Mouse (Mus musculus): ENCODE results near the gene Pi16. TPM values are rescaled to one million over a fixed set of nuclear protein-coding genes. Genes with fewer than 3 reads are reported as not detected.
A peak's percentile ranks its signal among the peaks of the same experiment; 100 is the strongest.

Gene Pi16
- polyA plus RNA-seq, 1 experiment from 2014 or later: 0.51 TPM

DNA sequence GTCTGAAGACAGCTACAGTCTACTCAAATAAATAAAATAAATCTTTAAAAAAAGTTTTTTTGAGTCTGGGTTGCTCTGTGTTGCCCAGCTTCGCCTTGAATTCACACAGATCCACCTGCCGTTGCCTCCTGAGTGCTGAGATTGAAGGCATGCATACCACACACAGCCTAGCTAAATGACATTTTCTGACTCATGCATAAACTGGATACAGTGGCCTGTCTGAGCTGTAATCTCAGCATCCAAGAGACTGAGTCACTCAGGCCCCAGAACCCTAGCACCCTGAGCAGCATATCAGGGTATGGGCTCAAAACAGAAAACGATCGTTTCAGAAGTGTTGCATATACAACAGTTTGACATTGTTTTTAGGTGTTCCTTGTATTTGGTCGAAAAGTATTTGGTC, 35.9 kb upstream of the Pi16 start:
- no peak overlapping the region for H3K9ac ChIP-seq (ENCODE audit: low read depth, low read length)
- no peaks in the 10 kb centered on the region for H3K4me1 ChIP-seq (replicated peaks; ENCODE audit: control insufficient read depth, insufficient read depth, low read length)
- H3K27me3 ChIP-seq (replicated peaks; ENCODE audit: control insufficient read depth, insufficient read depth, low read length): no peaks in the 10 kb centered on the region
- WGBS: 84% methylated on average over 5 of the region's 5 CpGs
- H3K36me3 ChIP-seq (ENCODE audit: control insufficient read depth, insufficient read depth, low read length): no peaks in the 10 kb centered on the region
- no peak overlapping the region for H3K27ac ChIP-seq (ENCODE audit: low read depth, low read length)
- H3K4me3 ChIP-seq (ENCODE audit: low read depth, low read length): no peak overlapping the region
- no peaks in the 10 kb centered on the region; the same call in 1 of the 2 replicates for H3K9me3 ChIP-seq (ENCODE audit: control insufficient read depth, low read length)
- no peak for DNase-seq (ENCODE audit: low spot score)
- no peak overlapping the region for H3K4me2 ChIP-seq
- ATAC-seq (replicated peaks; ENCODE audit: low FRiP score): no peak

DNA sequence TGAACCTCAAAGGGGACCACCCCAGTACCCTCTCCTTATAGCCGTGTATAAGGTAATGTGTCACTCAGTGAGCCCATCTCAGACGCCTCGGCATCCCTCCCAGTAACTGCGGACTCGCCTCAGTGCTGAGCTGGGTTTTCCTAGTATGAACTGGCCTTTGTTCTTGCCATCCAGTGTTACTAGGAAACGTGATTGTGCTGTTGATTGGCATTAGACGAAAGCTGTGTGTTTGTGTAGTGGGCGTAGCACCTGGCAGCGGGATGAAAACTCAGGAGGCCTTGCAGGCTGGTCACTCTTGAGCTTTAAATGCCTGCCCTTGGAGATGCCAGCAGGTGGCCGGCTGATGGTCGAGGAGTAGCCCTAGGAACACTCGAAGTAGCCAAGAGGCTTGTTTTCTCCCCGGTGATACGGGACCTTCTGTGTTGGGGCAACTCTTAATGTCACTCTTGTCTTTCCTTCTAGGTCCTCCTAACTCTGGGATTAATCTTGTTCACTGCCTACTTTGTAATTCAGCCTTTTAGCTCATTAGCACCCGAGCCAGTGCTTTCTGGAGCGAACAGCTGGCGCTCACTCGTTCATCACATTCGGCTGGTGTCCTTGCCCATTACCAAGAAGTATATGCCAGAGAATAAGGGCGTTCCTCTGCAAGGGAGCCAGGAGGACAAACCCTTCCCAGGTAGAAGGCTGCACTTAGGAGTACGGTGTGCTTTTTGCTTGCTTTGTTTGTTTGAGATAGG, 35.1 kb upstream of the Pi16 start:
- ATAC-seq (replicated peaks; ENCODE audit: low FRiP score) (no peak), DNase-seq (ENCODE audit: low spot score) (no peak)
- WGBS: 87% methylated on average over 21 of the region's 21 CpGs
- no peaks in the 10 kb centered on the region; the same call in 1 of the 2 replicates for H3K9me3 ChIP-seq (ENCODE audit: control insufficient read depth, low read length)
- no peak overlapping the region for H3K4me2 ChIP-seq
- H3K4me1 ChIP-seq (replicated peaks; ENCODE audit: control insufficient read depth, insufficient read depth, low read length): no peaks in the 10 kb centered on the region
- H3K9ac ChIP-seq (ENCODE audit: low read depth, low read length): no peak overlapping the region
- H3K27me3 ChIP-seq (replicated peaks; ENCODE audit: control insufficient read depth, insufficient read depth, low read length): no peaks in the 10 kb centered on the region
- no peak overlapping the region for H3K27ac ChIP-seq (ENCODE audit: low read depth, low read length)
- H3K4me3 ChIP-seq (ENCODE audit: low read depth, low read length): no peak overlapping the region
- H3K36me3 ChIP-seq (ENCODE audit: control insufficient read depth, insufficient read depth, low read length): no peaks in the 10 kb centered on the region

DNA sequence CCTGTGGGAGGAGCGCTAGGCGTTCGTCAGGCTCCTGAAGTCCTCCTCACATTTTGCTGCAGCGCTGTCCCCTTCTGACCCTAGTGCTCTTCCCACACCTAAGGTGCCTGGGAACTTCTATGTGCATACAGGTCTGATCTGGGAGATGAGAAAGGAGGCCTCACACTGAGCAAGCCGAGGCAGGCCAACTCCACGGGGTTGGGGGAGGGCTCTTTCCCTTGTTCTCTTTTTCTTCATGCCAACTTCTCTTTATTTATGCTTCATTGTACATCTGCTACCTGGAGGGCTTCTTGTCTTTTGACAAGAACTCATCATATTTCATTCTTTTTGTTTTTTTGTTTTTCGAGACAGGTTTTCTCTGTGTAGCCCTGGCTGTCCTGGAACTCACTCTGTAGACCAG, 25.7 kb upstream of the Pi16 start:
- no peak for ATAC-seq (replicated peaks; ENCODE audit: low FRiP score)

DNA sequence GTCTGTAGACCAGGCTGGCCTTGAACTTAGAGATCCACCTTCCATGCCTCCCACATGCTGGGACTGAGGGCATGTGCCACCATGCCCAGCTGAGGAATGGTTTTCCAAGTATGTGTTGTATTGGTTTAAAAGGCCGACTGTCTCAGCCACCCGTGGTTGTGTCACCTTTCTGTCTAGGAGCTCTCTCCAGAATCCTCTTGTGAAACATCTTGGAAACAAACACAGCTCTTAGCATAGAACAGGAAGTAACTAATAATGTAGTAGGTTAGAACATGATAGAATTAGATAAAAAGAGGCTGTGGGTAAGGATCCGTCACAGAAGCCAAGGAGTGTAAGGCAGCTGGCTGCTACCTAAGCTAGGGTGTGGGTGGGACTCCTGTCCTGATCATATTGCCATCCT, 24.5 kb upstream of the Pi16 start:
- H3K4me2 ChIP-seq: no peak overlapping the region
- WGBS: 73% methylated on average over 3 of the region's 3 CpGs
- ATAC-seq (replicated peaks; ENCODE audit: low FRiP score) (no peak), DNase-seq (ENCODE audit: low spot score) (no peak)
- peaks cover 3% of the 10 kb centered on the region; the same call in 1 of the 2 replicates for H3K4me1 ChIP-seq (replicated peaks; ENCODE audit: control insufficient read depth, insufficient read depth, low read length)
- no peak overlapping the region for H3K4me3 ChIP-seq (ENCODE audit: low read depth, low read length)
- H3K9me3 ChIP-seq (ENCODE audit: control insufficient read depth, low read length): no peaks in the 10 kb centered on the region
- H3K9ac ChIP-seq (ENCODE audit: low read depth, low read length): no peak overlapping the region
- no peaks in the 10 kb centered on the region for H3K27me3 ChIP-seq (replicated peaks; ENCODE audit: control insufficient read depth, insufficient read depth, low read length)
- H3K36me3 ChIP-seq (ENCODE audit: control insufficient read depth, insufficient read depth, low read length): peaks cover 3% of the 10 kb centered on the region; the same call in 1 of the 2 replicates
- no peak overlapping the region for H3K27ac ChIP-seq (ENCODE audit: low read depth, low read length)

More for the DNA sequence above, 25.7 kb upstream of the Pi16 start:
- Histone ChIP-seq H3K4me1 (replicated peaks; ENCODE audit: control insufficient read depth, insufficient read depth, low read length) (peaks cover 3% of the 10 kb centered on the region; the same call in 1 of the 2 replicates), H3K4me3 (ENCODE audit: low read depth, low read length) (no peak overlapping the region), H3K36me3 (ENCODE audit: control insufficient read depth, insufficient read depth, low read length) (peaks cover 3% of the 10 kb centered on the region; the same call in 1 of the 2 replicates), H3K9ac (ENCODE audit: low read depth, low read length) (no peak overlapping the region), H3K9me3 (ENCODE audit: control insufficient read depth, low read length) (no peaks in the 10 kb centered on the region), H3K4me2 (no peak overlapping the region), H3K27me3 (replicated peaks; ENCODE audit: control insufficient read depth, insufficient read depth, low read length) (no peaks in the 10 kb centered on the region), H3K27ac (ENCODE audit: low read depth, low read length) (no peak overlapping the region)
- 89% methylated on average over 7 of the region's 7 CpGs for WGBS
- DNase-seq (ENCODE audit: low spot score): no peak

DNA sequence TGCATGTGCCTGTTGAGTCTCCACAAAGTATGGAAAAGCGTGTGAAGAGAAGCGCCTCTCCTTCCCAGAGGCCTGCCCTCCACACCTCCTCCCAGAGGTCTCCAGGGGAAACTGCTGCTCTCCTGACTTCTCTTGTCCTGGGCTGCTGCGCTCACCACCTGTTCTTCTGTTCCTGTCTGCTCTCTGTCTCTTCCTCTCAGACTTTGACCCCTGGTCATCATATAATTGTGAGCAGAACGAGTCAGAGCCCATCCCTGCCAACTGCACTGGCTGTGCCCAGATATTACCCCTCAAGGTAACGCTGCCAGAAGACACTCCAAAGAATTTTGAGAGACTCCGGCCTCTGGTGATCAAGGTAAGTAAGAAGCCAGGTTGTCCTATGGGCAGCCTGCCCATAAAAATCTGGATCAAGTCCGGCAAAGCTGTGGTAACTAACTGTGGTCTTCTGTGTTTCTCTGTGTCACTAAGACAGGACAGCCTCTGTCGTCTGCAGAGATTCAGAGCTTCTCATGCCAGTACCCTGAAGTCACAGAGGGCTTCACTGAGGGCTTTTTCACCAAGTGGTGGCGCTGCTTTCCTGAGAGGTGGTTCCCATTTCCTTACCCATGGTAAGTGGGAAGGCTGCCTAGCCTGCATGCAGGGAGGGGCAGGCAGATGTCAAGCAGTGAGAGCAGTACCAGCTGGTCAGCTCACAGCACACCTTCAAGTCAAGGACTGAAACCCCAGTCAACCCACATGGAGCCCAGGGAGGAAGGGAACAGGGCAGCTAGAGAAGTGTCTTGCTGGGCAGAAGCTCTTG, 23.5 kb upstream of the Pi16 start:
- H3K9ac ChIP-seq (ENCODE audit: low read depth, low read length): no peak overlapping the region
- 82% methylated on average over 9 of the region's 9 CpGs for WGBS
- peaks cover 3% of the 10 kb centered on the region; the same call in 1 of the 2 replicates for H3K4me1 ChIP-seq (replicated peaks; ENCODE audit: control insufficient read depth, insufficient read depth, low read length)
- H3K4me3 ChIP-seq (ENCODE audit: low read depth, low read length): no peak overlapping the region
- ATAC-seq (replicated peaks; ENCODE audit: low FRiP score) (no peak), DNase-seq (ENCODE audit: low spot score) (no peak)
- H3K4me2 ChIP-seq: no peak overlapping the region
- H3K36me3 ChIP-seq (ENCODE audit: control insufficient read depth, insufficient read depth, low read length): peaks cover 9% of the 10 kb centered on the region; the same call in 1 of the 2 replicates
- no peaks in the 10 kb centered on the region for H3K9me3 ChIP-seq (ENCODE audit: control insufficient read depth, low read length)
- no peak overlapping the region for H3K27ac ChIP-seq (ENCODE audit: low read depth, low read length)
- H3K27me3 ChIP-seq (replicated peaks; ENCODE audit: control insufficient read depth, insufficient read depth, low read length): no peaks in the 10 kb centered on the region

DNA sequence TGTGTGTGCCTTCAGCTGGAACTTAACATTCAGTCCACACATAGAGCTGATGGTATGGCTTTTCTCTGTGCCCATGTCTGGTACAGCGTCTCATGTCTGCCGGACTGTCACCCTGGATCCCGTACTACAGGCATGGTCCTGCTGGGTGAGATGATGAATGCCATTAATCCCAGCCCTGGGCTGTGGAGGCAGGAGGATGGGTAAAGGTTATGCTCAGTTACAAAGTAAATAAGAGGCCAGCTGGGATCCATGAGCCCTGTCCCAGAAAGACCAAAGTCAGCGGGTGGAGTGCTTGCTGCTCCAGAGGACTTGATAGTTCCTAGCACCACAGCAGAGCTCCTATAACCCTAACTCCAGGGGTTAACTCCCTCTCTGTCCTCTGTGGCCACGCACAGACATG, 21.6 kb upstream of the Pi16 start:
- H3K4me1 ChIP-seq (replicated peaks; ENCODE audit: control insufficient read depth, insufficient read depth, low read length): peaks cover 3% of the 10 kb centered on the region; the same call in 1 of the 2 replicates
- no peak overlapping the region for H3K9ac ChIP-seq (ENCODE audit: low read depth, low read length)
- ATAC-seq (replicated peaks; ENCODE audit: low FRiP score) (0 out of 2 replicates have a peak, but pooled peaks have one; percentile 5), DNase-seq (ENCODE audit: low spot score) (no peak)
- H3K4me2 ChIP-seq: no peak overlapping the region
- no peaks in the 10 kb centered on the region for H3K27me3 ChIP-seq (replicated peaks; ENCODE audit: control insufficient read depth, insufficient read depth, low read length)
- peaks cover 19% of the 10 kb centered on the region for H3K36me3 ChIP-seq (ENCODE audit: control insufficient read depth, insufficient read depth, low read length)
- no peaks in the 10 kb centered on the region for H3K9me3 ChIP-seq (ENCODE audit: control insufficient read depth, low read length)
- H3K4me3 ChIP-seq (ENCODE audit: low read depth, low read length): no peak overlapping the region
- H3K27ac ChIP-seq (ENCODE audit: low read depth, low read length): no peak overlapping the region
- WGBS: 72% methylated on average over 5 of the region's 5 CpGs

DNA sequence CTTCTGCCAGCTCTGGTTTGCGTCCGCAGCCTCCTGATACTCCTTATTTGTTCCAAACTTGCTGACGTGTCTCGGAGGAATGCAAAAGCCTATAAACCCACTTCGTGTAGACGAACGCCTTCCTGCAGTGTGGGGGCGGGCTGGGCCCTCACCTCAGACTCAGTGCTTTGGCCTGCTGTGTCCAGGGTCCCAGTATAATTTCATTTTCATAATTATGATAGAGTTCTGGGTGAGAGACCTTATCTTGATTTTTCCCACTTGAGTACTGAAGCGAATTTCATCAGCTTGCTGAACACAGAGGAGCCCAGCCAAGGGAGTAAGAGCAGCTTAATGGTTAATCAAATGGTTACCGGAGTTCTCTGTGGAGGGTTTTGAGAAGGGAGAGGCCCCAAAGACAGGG, 20.2 kb upstream of the Pi16 start:
- DNase-seq (ENCODE audit: low spot score): no peak
- H3K9me3 ChIP-seq (ENCODE audit: control insufficient read depth, low read length): no peaks in the 10 kb centered on the region
- peaks cover 3% of the 10 kb centered on the region; the same call in 1 of the 2 replicates for H3K4me1 ChIP-seq (replicated peaks; ENCODE audit: control insufficient read depth, insufficient read depth, low read length)
- peaks cover 21% of the 10 kb centered on the region for H3K36me3 ChIP-seq (ENCODE audit: control insufficient read depth, insufficient read depth, low read length)
- 70% methylated on average over 10 of the region's 10 CpGs for WGBS
- H3K27ac ChIP-seq (ENCODE audit: low read depth, low read length): no peak overlapping the region
- H3K4me3 ChIP-seq (ENCODE audit: low read depth, low read length): no peak overlapping the region
- ATAC-seq (replicated peaks; ENCODE audit: low FRiP score): no peak
- H3K9ac ChIP-seq (ENCODE audit: low read depth, low read length): no peak overlapping the region
- no peaks in the 10 kb centered on the region for H3K27me3 ChIP-seq (replicated peaks; ENCODE audit: control insufficient read depth, insufficient read depth, low read length)
- H3K4me2 ChIP-seq: no peak overlapping the region

DNA sequence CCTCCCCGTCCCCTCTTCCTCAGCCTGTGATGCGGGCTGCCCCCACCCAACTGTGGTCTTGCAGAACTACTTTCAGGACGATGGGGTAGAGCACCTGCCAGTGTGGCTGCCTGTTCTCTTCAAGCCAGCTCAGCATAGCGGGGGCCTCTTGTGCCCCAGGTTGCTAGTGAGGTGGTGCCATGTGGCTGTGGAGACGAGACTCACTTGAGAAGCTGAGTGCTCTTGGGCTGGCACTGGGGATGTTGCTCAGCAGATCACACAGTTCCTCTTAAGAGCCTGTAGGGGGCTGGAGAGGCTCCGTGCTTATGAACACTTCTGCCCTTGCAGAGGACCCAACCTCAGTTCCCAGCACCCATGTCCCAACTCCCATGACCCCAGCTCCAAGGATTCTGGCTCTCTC, 19.7 kb upstream of the Pi16 start:
- no peaks in the 10 kb centered on the region for H3K9me3 ChIP-seq (ENCODE audit: control insufficient read depth, low read length)
- H3K4me2 ChIP-seq: no peak overlapping the region
- DNase-seq (ENCODE audit: low spot score) (no peak), ATAC-seq (replicated peaks; ENCODE audit: low FRiP score) (no peak)
- H3K4me3 ChIP-seq (ENCODE audit: low read depth, low read length): no peak overlapping the region
- H3K9ac ChIP-seq (ENCODE audit: low read depth, low read length): no peak overlapping the region
- H3K4me1 ChIP-seq (replicated peaks; ENCODE audit: control insufficient read depth, insufficient read depth, low read length): peaks cover 3% of the 10 kb centered on the region; the same call in 1 of the 2 replicates
- WGBS: 86% methylated on average over 6 of the region's 6 CpGs
- H3K27ac ChIP-seq (ENCODE audit: low read depth, low read length): no peak overlapping the region
- H3K36me3 ChIP-seq (ENCODE audit: control insufficient read depth, insufficient read depth, low read length): peaks cover 21% of the 10 kb centered on the region
- no peaks in the 10 kb centered on the region for H3K27me3 ChIP-seq (replicated peaks; ENCODE audit: control insufficient read depth, insufficient read depth, low read length)
